Mouse (Mus musculus): ENCODE results near the gene Slc48a1. TPM values are rescaled to one million over a fixed set of nuclear protein-coding genes. Genes with fewer than 3 reads are reported as not detected.

The Slc48a1 gene
- total and polyA plus RNA-seq, 3 experiments, result 116 to 299 TPM; not detected in 1

DNA sequence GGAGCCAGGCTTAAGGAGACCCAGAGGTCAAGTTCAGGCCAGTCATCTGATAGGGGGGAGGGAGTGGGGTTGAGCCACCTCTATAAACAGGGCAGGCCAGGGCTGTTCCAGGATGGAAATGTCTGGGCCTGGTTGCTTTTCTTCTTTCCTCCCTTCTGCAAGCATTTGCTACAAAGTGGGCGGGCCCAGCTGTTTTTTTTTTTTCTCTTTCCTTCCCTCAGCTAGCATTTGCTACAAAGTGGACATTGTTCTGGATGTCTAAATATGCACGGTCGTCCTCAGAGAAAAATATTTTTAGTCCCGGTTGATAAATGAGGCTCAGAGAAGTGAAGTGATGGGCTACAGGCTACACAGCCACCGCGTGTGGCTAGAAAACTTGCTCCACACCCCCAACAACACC, 23.8 kb upstream of the Slc48a1 start:
- Histone ChIP-seq H3K9me3 (replicated peaks; ENCODE audit: insufficient read depth, low read length) (no peaks in the 10 kb centered on the region), H3K27ac (ENCODE audit: control insufficient read depth, low read depth, low read length) (no peak overlapping the region), H3K4me1 (ENCODE audit: control insufficient read depth in 1 of 2, insufficient read depth in 2 of 2, low read length in 2 of 2) (peaks cover 0 to 13% of the 10 kb centered on the region in 2 experiments; a peak in 3 of 4 replicates), H3K27me3 (ENCODE audit: control insufficient read depth in 1 of 2, insufficient read depth in 2 of 2, low read length in 2 of 2) (peaks cover 0 to 1% of the 10 kb centered on the region in 2 experiments; a peak in 2 of 4 replicates), H3K36me3 (ENCODE audit: control insufficient read depth in 1 of 2, insufficient read depth in 2 of 2, low read length in 2 of 2) (peaks cover 0 to 4% of the 10 kb centered on the region in 2 experiments; a peak in 2 of 4 replicates), H3K79me2 (ENCODE audit: control insufficient read depth, insufficient read depth, low read length, poor library complexity) (no peaks in the 10 kb centered on the region), H3K4me3 (ENCODE audit: control insufficient read depth in 1 of 2, insufficient read depth in 1 of 2, low read depth in 2 of 2, low read length in 2 of 2) (no peak overlapping the region), H3K9ac (ENCODE audit: control insufficient read depth, low read depth, low read length, poor library complexity, severe bottlenecking) (no peak overlapping the region)
- TF ChIP-seq ZKSCAN1 (IDR thresholded peaks at IDR 0.05; ENCODE audit: low read depth, low read length) (no peak), SMC3 (IDR thresholded peaks at IDR 0.05; ENCODE audit: low read depth, low read length) (no peak), ZNF384 (IDR thresholded peaks at IDR 0.05; ENCODE audit: low read depth, low read length) (peak; percentile 71), UBTF (IDR thresholded peaks at IDR 0.05; ENCODE audit: borderline replicate concordance, insufficient read depth, low read depth, low read length) (no peak)
- DNase-seq (ENCODE audit: low read depth, low spot score), result no peak

DNA sequence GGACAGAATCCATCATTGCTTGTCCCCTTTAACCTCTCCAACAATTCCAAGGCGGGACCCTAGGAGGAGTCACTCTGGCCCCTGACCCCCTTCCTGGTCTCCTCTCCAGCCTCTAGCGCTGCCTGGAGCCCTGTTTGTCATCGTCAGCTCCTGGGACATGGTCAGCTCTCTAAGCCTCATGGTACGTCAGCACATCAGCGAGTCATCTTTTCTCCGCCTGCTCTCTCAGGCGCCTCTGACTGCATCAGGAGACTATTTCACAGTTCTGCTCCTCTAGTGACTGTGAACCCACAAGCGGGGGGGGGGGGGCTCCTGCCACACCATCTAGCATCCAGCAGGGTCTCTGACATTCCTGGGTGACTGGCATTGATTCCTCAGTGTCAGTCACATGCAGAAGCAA, 23.0 kb upstream of the Slc48a1 start:
- Histone ChIP-seq H3K9ac (ENCODE audit: control insufficient read depth, low read depth, low read length, poor library complexity, severe bottlenecking) (no peak overlapping the region), H3K4me3 (ENCODE audit: control insufficient read depth in 1 of 2, insufficient read depth in 1 of 2, low read depth in 2 of 2, low read length in 2 of 2) (no peak overlapping the region), H3K79me2 (ENCODE audit: control insufficient read depth, insufficient read depth, low read length, poor library complexity) (no peaks in the 10 kb centered on the region), H3K27me3 (ENCODE audit: control insufficient read depth in 1 of 2, insufficient read depth in 2 of 2, low read length in 2 of 2) (peaks cover 2 to 7% of the 10 kb centered on the region in 2 experiments; a peak in 3 of 4 replicates), H3K36me3 (ENCODE audit: control insufficient read depth in 1 of 2, insufficient read depth in 2 of 2, low read length in 2 of 2) (peaks cover 0 to 4% of the 10 kb centered on the region in 2 experiments; a peak in 2 of 4 replicates), H3K4me1 (ENCODE audit: control insufficient read depth in 1 of 2, insufficient read depth in 2 of 2, low read length in 2 of 2) (peaks cover 0 to 7% of the 10 kb centered on the region in 2 experiments; a peak in 3 of 4 replicates), H3K9me3 (replicated peaks; ENCODE audit: insufficient read depth, low read length) (no peaks in the 10 kb centered on the region), H3K27ac (ENCODE audit: control insufficient read depth, low read depth, low read length) (no peak overlapping the region)
- TF ChIP-seq MYC (IDR thresholded peaks at IDR 0.05; ENCODE audit: low read depth, low read length), result no peak
- no peak for TF ChIP-seq SIN3A (IDR thresholded peaks at IDR 0.05; ENCODE audit: low read length)
- no peak for TF ChIP-seq ZNF384 (IDR thresholded peaks at IDR 0.05; ENCODE audit: low read depth, low read length)
- no peak for TF ChIP-seq E2F4 (IDR thresholded peaks at IDR 0.05; ENCODE audit: borderline replicate concordance, low read depth, low read length)
- no peak for TF ChIP-seq ELF1 (IDR thresholded peaks at IDR 0.05; ENCODE audit: low read depth, low read length)
- no peak for TF ChIP-seq POLR2A (IDR thresholded peaks at IDR 0.05; ENCODE audit: control insufficient read depth in 1 of 2, insufficient read depth in 1 of 2, low read depth in 1 of 2, low read length in 2 of 2, poor library complexity in 1 of 2)
- no peak for TF ChIP-seq HCFC1 (IDR thresholded peaks at IDR 0.05; ENCODE audit: low read depth, low read length)
- TF ChIP-seq TAL1 (IDR thresholded peaks at IDR 0.05; ENCODE audit: low read length), result no peak
- no peak for TF ChIP-seq UBTF (IDR thresholded peaks at IDR 0.05; ENCODE audit: borderline replicate concordance, insufficient read depth, low read depth, low read length)
- DNase-seq (ENCODE audit: low read depth, low spot score), result no peak

DNA sequence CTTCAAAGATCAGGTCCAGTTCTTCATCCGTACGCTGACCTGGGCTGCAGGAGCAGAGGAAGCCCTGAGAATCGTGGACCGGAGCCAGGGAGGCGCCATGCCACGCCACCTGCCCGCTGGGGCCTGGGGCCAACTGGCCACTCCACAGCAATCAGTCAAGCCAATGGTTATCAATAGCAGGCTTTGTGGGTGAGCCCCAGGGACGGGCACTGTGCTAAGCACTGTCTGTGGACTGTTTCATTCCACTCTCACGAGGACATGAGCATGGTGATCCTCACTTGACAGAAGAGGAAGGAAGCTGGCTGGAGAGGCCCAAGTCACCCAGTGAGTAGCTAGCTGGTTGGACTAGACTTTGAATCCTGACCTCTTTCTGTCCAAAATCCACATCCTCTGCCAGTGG, 18.3 kb upstream of the Slc48a1 start:
- no peak overlapping the region for H3K4me3 ChIP-seq (ENCODE audit: control insufficient read depth in 1 of 2, insufficient read depth in 1 of 2, low read depth in 2 of 2, low read length in 2 of 2)
- H3K9me3 ChIP-seq (replicated peaks; ENCODE audit: insufficient read depth, low read length), result no peaks in the 10 kb centered on the region
- H3K27ac ChIP-seq (ENCODE audit: control insufficient read depth, low read depth, low read length), result no peak overlapping the region
- H3K27me3 ChIP-seq (ENCODE audit: control insufficient read depth in 1 of 2, insufficient read depth in 2 of 2, low read length in 2 of 2), result peaks cover 27 to 29% of the 10 kb centered on the region in 2 experiments
- TF ChIP-seq NELFE (IDR thresholded peaks at IDR 0.05; ENCODE audit: low read depth, low read length) (no peak), USF2 (IDR thresholded peaks at IDR 0.05; ENCODE audit: borderline replicate concordance in 1 of 2, insufficient read depth in 1 of 2, low read depth in 1 of 2, low read length in 2 of 2) (no peak), ZNF384 (IDR thresholded peaks at IDR 0.05; ENCODE audit: low read depth, low read length) (no peak), CHD1 (IDR thresholded peaks at IDR 0.05; ENCODE audit: low read depth, low read length) (no peak), MYC (IDR thresholded peaks at IDR 0.05; ENCODE audit: low read depth, low read length) (no peak), TAL1 (IDR thresholded peaks at IDR 0.05; ENCODE audit: low read length) (no peak), UBTF (IDR thresholded peaks at IDR 0.05; ENCODE audit: borderline replicate concordance, insufficient read depth, low read depth, low read length) (no peak), RAD21 (IDR thresholded peaks at IDR 0.05; ENCODE audit: low read depth, low read length) (no peak), CTCF (IDR thresholded peaks at IDR 0.05 in 2 of 3, conservative IDR thresholded peaks at IDR 0.05 in 1 of 3; ENCODE audit: control insufficient read depth in 1 of 3, insufficient read depth in 1 of 3, low read depth in 2 of 3, low read length in 3 of 3, poor library complexity in 1 of 3, severe bottlenecking in 1 of 3) (no peak), RCOR1 (IDR thresholded peaks at IDR 0.05; ENCODE audit: low read depth, low read length) (no peak), MAX (IDR thresholded peaks at IDR 0.05; ENCODE audit: low read length) (no peak), JUND (IDR thresholded peaks at IDR 0.05; ENCODE audit: low read depth, low read length) (no peak), ZC3H11A (IDR thresholded peaks at IDR 0.05; ENCODE audit: low read depth, low read length) (no peak), USF1 (IDR thresholded peaks at IDR 0.05; ENCODE audit: low read depth, low read length) (no peak), TCF12 (IDR thresholded peaks at IDR 0.05; ENCODE audit: low read depth, low read length) (no peak)
- H3K79me2 ChIP-seq (ENCODE audit: control insufficient read depth, insufficient read depth, low read length, poor library complexity), result no peaks in the 10 kb centered on the region
- H3K9ac ChIP-seq (ENCODE audit: control insufficient read depth, low read depth, low read length, poor library complexity, severe bottlenecking), result no peak overlapping the region
- H3K36me3 ChIP-seq (ENCODE audit: control insufficient read depth in 1 of 2, insufficient read depth in 2 of 2, low read length in 2 of 2), result no peaks in the 10 kb centered on the region
- no peak for DNase-seq (ENCODE audit: low read depth, low spot score)
- H3K4me1 ChIP-seq (ENCODE audit: control insufficient read depth in 1 of 2, insufficient read depth in 2 of 2, low read length in 2 of 2), result no peaks in the 10 kb centered on the region

Data from MEL (cell line).